Mouse (Mus musculus) thymus, postnatal 10 days (tissue): Measurements from ENCODE around the gene Cfp.

Source experiments
- DNase-seq, 2 experiments: peaks; one replicate each; pipeline ENCODE4 v3.0.0; 2021; ENCODE audit warnings: low spot score in 2 of 2

Cfp gene

GRCm38 (mm10) chrX:20931364-20931763 is at the start of gene Cfp:
Gene Cfp, minus strand, starts transcription at chrX:20931555.
- no peak for DNase-seq

- DNase-seq = no peak
Measured at GRCm38 (mm10) chrX:20980901-20981300, 49.5 kb upstream of the Cfp start.

GRCm38 (mm10) chrX:20961477-20962378 is 30.4 kb upstream of the Cfp start, which contains the start of gene Uxt:
Gene Uxt, minus strand, starts transcription at chrX:20962017.
- peak; percentile 74 to 78 for DNase-seq

- DNase-seq = peak; percentile 71
Measured at GRCm38 (mm10) chrX:20950191-20950880, 19.0 kb upstream of the Cfp start, which contains the start of gene Elk1. Gene Elk1, minus strand, starts transcription at chrX:20950608.

GRCm38 (mm10) chrX:20946055-20946454 is 14.7 kb upstream of the Cfp start:
- peak in 1 of 2 experiments; percentile 22 for DNase-seq

GRCm38 (mm10) chrX:20931963-20932362 is 608 bp upstream of the Cfp start:
- no peak for DNase-seq

GRCm38 (mm10) chrX:20929859-20930258 is 1.5 kb downstream of the Cfp start:
- DNase-seq = no peak

GRCm38 (mm10) chrX:20924976-20925375 is 6.4 kb downstream of the Cfp start:
- DNase-seq = no peak

- DNase-seq = no peak
Measured at GRCm38 (mm10) chrX:20923506-20923905, 7.8 kb downstream of the Cfp start.

- DNase-seq = no peak
Measured at GRCm38 (mm10) chrX:20921366-20921765, 10.0 kb downstream of the Cfp start.

- peak; percentile 44 to 53 for DNase-seq
Measured at GRCm38 (mm10) chrX:20920844-20921364, 10.5 kb downstream of the Cfp start, which contains the start of gene Syn1. Gene Syn1, minus strand, starts transcription at chrX:20921004.

- DNase-seq = peak in 1 of 2 experiments; percentile 2
Measured at GRCm38 (mm10) chrX:20920249-20920843, 11.0 kb downstream of the Cfp start.

- DNase-seq = no peak
Measured at GRCm38 (mm10) chrX:20915075-20915474, 16.3 kb downstream of the Cfp start.

GRCm38 (mm10) chrX:20913726-20914125 is 17.6 kb downstream of the Cfp start:
- DNase-seq = no peak

GRCm38 (mm10) chrX:20910074-20910473 is 21.3 kb downstream of the Cfp start:
- DNase-seq = no peak
